Mouse (Mus musculus) limb, embryonic 14.5 days (tissue): Measurements from ENCODE around the gene Megf8. TPM values are rescaled to one million over a fixed set of nuclear protein-coding genes. Genes with fewer than 3 reads are reported as not detected.

Experiments
- ATAC-seq: fragments of 200-750 bp; cut with Nextera tagmentation; 2 replicates; pipeline ENCODE4 v1.8.0; 2017; ENCODE audit warnings: low read depth, moderate number of reproducible peaks, moderate TSS enrichment; ENCODE audit not compliant: low FRiP score
- DNase-seq: peaks from one replicate; pipeline ENCODE4 v3.0.0-alpha.2; 2015; ENCODE audit warnings: low spot score
- H3K27ac ChIP-seq: fragments of 300-500 bp; sonication (generic); replicated peaks from 2 replicates; pipeline ENCODE4 v1.5.1; 2014; ENCODE audit warnings: low read depth, mild to moderate bottlenecking, low read length, moderate library complexity, mixed read lengths
- H3K27me3 ChIP-seq: fragments of 300-500 bp; sonication (generic); 2 replicates; pipeline ENCODE4 v1.6.1; 2014; ENCODE audit warnings: low read length, mixed read lengths; ENCODE audit not compliant: control insufficient read depth, insufficient read depth
- H3K36me3 ChIP-seq: fragments of 300-500 bp; sonication (generic); 2 replicates; pipeline ENCODE4 v1.6.1; 2014; ENCODE audit warnings: mild to moderate bottlenecking, low read length, moderate library complexity, mixed read lengths; ENCODE audit not compliant: control insufficient read depth, insufficient read depth
- H3K4me1 ChIP-seq: fragments of 300-500 bp; sonication (generic); 2 replicates; pipeline ENCODE4 v1.6.1; 2014; ENCODE audit warnings: antibody characterized with exemption, low read length, mixed read lengths; ENCODE audit not compliant: control insufficient read depth, insufficient read depth
- H3K4me2 ChIP-seq: fragments of 300-500 bp; sonication (generic); replicated peaks from 2 replicates; pipeline ENCODE4 v1.6.1; 2014; ENCODE audit warnings: low read depth, mild to moderate bottlenecking, low read length, moderate library complexity; ENCODE audit not compliant: severe bottlenecking
- H3K4me3 ChIP-seq: fragments of 300-500 bp; sonication (generic); replicated peaks from 2 replicates; pipeline ENCODE4 v1.5.1; 2014; ENCODE audit warnings: low read length
- H3K9ac ChIP-seq: fragments of 300-500 bp; sonication (generic); 2 replicates; pipeline ENCODE4 v1.6.1; 2014; ENCODE audit warnings: mild to moderate bottlenecking, low read depth, low read length, moderate library complexity; ENCODE audit not compliant: severe bottlenecking
- H3K9me3 ChIP-seq: fragments of 300-500 bp; sonication (generic); 2 replicates; pipeline ENCODE4 v1.6.1; 2016; ENCODE audit warnings: low read length; ENCODE audit not compliant: control insufficient read depth
- POLR2A ChIP-seq: fragments of 200-500 bp; IDR thresholded peaks from 2 replicates; pipeline ENCODE4 v1.8.0; 2012; ENCODE audit warnings: inconsistent platforms, mild to moderate bottlenecking, moderate library complexity, borderline replicate concordance; ENCODE audit not compliant: insufficient read depth, insufficient read length; ENCODE audit errors: extremely low read depth
- WGBS: fragments of 180-500 bp; shearing (Covaris S2); extraction: QIAGEN DNeasy Blood & Tissue Kit; methylation state at CpG from one replicate; pipeline ENCODE4 v1.1.7; 2014; 5-methylcytosine and 5-hydroxymethylcytosine counted together
- polyA plus RNA-seq, 2 experiments: library from polyadenylated mRNA; depleted of rRNA in 1 of 2; stranded (reverse) in 1 of 2; unstranded in 1 of 2; fragments of >200 nt; fragmentation: Nextera tagmentation in 1 of 2; extraction: Ambion mirVana in 1 of 2; gene quantifications; 2 replicates each; pipeline versions ENCODE4 v1.2.1 to v1.2.3; 2012 to 2014

Megf8 gene
- polyA plus RNA-seq, 2 experiments = 16.5 to 45.1 TPM

DNA sequence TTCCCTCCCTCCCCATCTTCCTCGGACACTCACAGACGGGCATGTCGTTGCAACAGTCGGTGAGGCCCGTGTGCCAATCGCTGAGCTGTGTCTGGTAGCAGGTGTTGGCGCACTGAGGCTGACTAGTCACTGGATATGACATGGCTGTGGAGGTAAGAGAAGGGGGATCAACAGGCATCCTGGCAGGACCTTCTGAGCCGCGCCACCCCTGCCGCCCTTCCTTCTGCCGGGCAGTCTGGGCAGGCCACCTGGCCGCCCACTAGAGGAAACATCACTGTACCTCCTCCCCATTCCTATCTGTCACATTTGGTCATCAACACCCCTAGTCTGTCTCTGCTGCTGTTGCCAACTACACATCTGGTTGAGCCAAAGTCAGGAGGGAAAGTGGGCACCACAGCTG, 51.4 kb downstream of the Megf8 start:
- peaks cover 3% of the 10 kb centered on the region; the same call in 1 of the 2 replicates for H3K4me1 ChIP-seq
- no peak for TF ChIP-seq POLR2A
- ATAC-seq = no peak
- H3K4me3 ChIP-seq = no peak overlapping the region; the same call in 1 of the 2 replicates
- peaks cover 30% of the 10 kb centered on the region for H3K27me3 ChIP-seq
- no peak overlapping the region for H3K9ac ChIP-seq
- DNase-seq = no peak
- no peaks in the 10 kb centered on the region for H3K9me3 ChIP-seq
- peaks cover 16% of the 10 kb centered on the region for H3K36me3 ChIP-seq
- 0 out of 2 replicates have a peak overlapping the region, but pooled peaks have one; percentile 13 for H3K4me2 ChIP-seq
- H3K27ac ChIP-seq = no peak overlapping the region
- 25% methylated on average over 12 of the region's 12 CpGs for WGBS

DNA sequence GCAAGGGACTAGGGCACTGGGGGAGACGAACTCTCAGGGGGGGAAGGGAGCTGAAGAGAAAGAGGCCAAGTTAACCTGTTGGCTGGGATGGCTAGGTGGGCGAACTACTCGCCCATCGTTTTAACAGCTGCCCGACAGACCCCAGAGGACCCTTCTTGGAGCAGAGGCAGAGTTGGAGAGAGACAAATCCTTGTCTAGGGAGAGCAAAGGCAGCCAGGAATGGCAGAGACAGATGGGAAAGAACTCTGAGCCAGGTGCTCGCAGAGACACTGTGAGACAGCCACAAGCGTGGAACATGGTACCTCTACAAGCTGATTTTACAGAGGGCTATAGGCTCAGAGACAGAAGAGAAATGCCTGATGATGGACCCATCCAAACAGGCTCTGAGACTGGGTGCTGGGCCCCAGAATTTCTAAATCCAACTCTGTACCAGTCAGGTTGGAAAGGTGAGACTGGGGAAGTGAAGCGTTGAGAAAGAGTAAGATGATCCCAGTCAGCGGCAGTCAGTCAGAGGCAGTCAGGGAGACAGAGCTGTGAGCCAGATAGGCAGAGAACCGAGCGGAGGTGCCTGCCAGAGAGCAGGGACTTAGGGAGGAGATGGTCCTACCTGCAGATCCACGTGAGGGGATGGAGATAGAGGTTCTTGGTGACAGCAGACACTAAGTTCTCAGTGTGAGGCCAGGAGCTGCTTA, 52.2 kb downstream of the Megf8 start, which contains the start of gene Cnfn:
TSS of gene Cnfn (minus strand) at position 667 of the 692 bp plus-strand sequence.
- H3K27ac ChIP-seq = no peak within 1 kb of the TSS
- H3K9ac ChIP-seq = no peak within 1 kb of the TSS
- H3K27me3 ChIP-seq = peaks cover 30% of the 10 kb centered on the region
- H3K4me1 ChIP-seq = peaks cover 3% of the 10 kb centered on the region; the same call in 1 of the 2 replicates
- no peak within 1 kb of the TSS for H3K4me3 ChIP-seq
- WGBS = 51% methylated on average over 12 of the region's 12 CpGs
- no peaks in the 10 kb centered on the region for H3K9me3 ChIP-seq
- peaks cover 7% of the 10 kb centered on the region for H3K36me3 ChIP-seq
- DNase-seq (no peak), ATAC-seq (no peak)
- TF ChIP-seq POLR2A = no peak
- no peak within 1 kb of the TSS for H3K4me2 ChIP-seq

DNA sequence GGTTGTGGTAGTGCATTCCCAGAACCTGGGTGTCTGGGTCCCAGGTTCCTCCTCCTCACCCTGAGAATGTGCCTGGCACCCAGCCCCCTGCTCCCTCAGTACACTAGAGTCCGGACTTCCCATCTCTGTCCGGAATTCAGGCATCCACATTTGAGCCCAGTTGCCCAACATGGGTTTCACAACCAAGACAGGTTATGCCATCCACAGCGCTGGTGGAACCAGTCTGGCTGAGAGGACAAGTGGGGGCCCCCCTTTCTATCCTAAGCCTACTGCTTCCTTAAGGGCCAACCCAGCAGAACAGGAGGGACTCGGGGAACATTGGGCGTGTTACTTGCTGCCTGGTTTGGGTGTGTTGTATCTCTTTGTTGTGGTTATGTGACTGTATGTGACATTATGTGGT, 55.5 kb downstream of the Megf8 start:
- H3K27me3 ChIP-seq = peaks cover 22% of the 10 kb centered on the region

DNA sequence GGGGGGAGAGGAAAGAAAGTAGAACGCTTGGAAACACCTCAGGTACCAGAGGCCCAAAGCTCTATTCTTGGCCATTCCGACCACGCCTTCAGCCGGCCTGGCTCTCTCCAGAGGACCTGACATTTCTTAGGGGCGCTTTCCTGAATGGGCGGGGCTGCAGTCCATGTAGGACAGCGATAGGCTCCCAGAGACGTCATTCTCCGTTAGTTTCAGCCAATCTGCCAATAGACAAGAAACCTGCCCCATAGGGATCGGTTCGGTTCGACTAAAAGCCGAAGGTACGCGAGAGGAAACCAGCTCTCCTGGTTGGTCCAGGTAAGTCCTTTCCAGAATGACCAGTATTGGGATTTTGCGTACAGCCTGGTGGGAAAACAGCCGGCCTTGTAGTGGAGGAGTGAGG, 59.6 kb downstream of the Megf8 start:
- Histone ChIP-seq H3K4me3 (peak overlapping the region; percentile 27), H3K9ac (no peak overlapping the region), H3K27ac (no peak overlapping the region), H3K27me3 (no peaks in the 10 kb centered on the region), H3K4me2 (peak overlapping the region; percentile 44), H3K4me1 (peaks cover 19% of the 10 kb centered on the region), H3K9me3 (no peaks in the 10 kb centered on the region), H3K36me3 (no peaks in the 10 kb centered on the region)
- ATAC-seq (peak; percentile 31; the same call in 1 of the 2 replicates), DNase-seq (peak; percentile 64)
- no peak for TF ChIP-seq POLR2A
- 3% methylated on average over 17 of the region's 17 CpGs for WGBS

More for the DNA sequence above, 55.5 kb downstream of the Megf8 start:
- ATAC-seq = no peak
- no peak for TF ChIP-seq POLR2A
- no peaks in the 10 kb centered on the region for H3K36me3 ChIP-seq
- H3K4me3 ChIP-seq = no peak overlapping the region
- peaks cover 5% of the 10 kb centered on the region; the same call in 1 of the 2 replicates for H3K4me1 ChIP-seq
- WGBS = 83% methylated on average over 5 of the region's 5 CpGs
- no peak for DNase-seq
- H3K4me2 ChIP-seq = no peak overlapping the region
- no peaks in the 10 kb centered on the region for H3K9me3 ChIP-seq
- H3K9ac ChIP-seq = no peak overlapping the region
- H3K27ac ChIP-seq = no peak overlapping the region

DNA sequence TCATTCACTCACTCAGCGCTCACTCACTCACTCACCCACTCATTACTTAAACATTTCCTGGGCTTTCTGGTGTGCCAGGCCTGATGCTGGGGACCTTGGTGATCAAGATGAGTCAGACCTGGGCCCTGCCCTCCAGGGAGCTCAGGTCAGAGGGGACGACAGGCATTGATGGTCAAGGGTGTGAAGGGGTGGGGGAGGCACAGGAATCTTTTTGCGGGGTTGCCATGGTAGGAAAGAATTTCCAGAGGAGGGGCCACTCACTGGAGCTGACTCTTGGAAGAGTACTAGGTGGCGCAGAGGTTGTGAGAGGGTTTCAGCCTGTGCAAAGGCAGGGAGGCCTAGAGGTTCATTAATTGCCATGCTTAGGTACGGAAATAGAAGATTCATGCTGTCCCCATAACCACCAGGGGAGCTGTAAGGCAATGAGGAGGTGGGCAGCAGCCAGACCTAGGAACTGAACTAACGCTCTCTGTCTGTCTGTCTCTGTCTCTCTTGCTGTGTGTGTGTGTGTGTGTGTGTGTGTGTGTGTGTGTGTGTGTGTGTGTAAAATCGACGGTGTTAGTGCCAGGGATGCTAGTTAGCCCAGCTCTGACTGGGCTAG, 60.2 kb downstream of the Megf8 start:
- Histone ChIP-seq H3K9me3 (no peaks in the 10 kb centered on the region), H3K27ac (no peak overlapping the region), H3K4me1 (peaks cover 19% of the 10 kb centered on the region), H3K4me2 (peak overlapping the region; percentile 44), H3K27me3 (no peaks in the 10 kb centered on the region), H3K36me3 (peaks cover 4% of the 10 kb centered on the region; the same call in 1 of the 2 replicates), H3K9ac (no peak overlapping the region), H3K4me3 (peak overlapping the region; percentile 27)
- no peak for TF ChIP-seq POLR2A
- DNase-seq (no peak), ATAC-seq (no peak)
- WGBS = 49% methylated on average over 8 of the region's 8 CpGs
